Mouse (Mus musculus): ENCODE results near the gene Tgm6. TPM values are rescaled to one million over a fixed set of nuclear protein-coding genes. Genes with fewer than 3 reads are reported as not detected.

Tgm6 gene
- polyA plus RNA-seq, 1 experiment = not detected

- TF ChIP-seq CTCF (IDR thresholded peaks at IDR 0.05; ENCODE audit: control insufficient read depth, insufficient read depth, insufficient read length) (no peak), USF1 (IDR thresholded peaks at IDR 0.05; ENCODE audit: low read depth) (peak; percentile 78)
- H3ac ChIP-seq (ENCODE audit: control insufficient read depth, insufficient read length, low read depth) = peak within 1 kb of the TSS; percentile 99
- peaks cover 36% of the 10 kb centered on the region for H3K79me3 ChIP-seq (ENCODE audit: low read depth)
- peaks cover 4% of the 10 kb centered on the region for H3K27me3 ChIP-seq (ENCODE audit: control insufficient read depth, insufficient read depth, insufficient read length)
- H3K79me2 ChIP-seq (ENCODE audit: control insufficient read depth, insufficient read depth) = peaks cover 52% of the 10 kb centered on the region
- peaks cover 41% of the 10 kb centered on the region for H3K36me3 ChIP-seq (ENCODE audit: control insufficient read depth, insufficient read depth)
- peak within 1 kb of the TSS; percentile 98 for H3K4me3 ChIP-seq (ENCODE audit: insufficient read depth, poor library complexity, severe bottlenecking)
These were observed 66.7 kb downstream of the Tgm6 start, which contains the start of gene Snrpb for GRCm38 (mm10) chr2:130178706-130179506. Gene Snrpb, minus strand, starts transcription at chr2:130179403.

GRCm38 (mm10) chr2:130179507-130180019, 67.3 kb downstream of the Tgm6 start:
- H3K79me2 ChIP-seq (ENCODE audit: control insufficient read depth, insufficient read depth) = peaks cover 46% of the 10 kb centered on the region
- no peak for TF ChIP-seq MYOG (IDR thresholded peaks at IDR 0.05; ENCODE audit: control insufficient read depth, extremely low read depth, insufficient read length)
- TF ChIP-seq FOSL1 (IDR thresholded peaks at IDR 0.05; ENCODE audit: insufficient read depth, low read length, poor library complexity, severe bottlenecking) = no peak
- TF ChIP-seq MYOD1 (IDR thresholded peaks at IDR 0.05; ENCODE audit: control insufficient read depth, insufficient read length, low read depth) = no peak
- TF ChIP-seq CTCF (IDR thresholded peaks at IDR 0.05; ENCODE audit: control insufficient read depth, insufficient read depth, insufficient read length) = no peak
- TF ChIP-seq USF1 (IDR thresholded peaks at IDR 0.05; ENCODE audit: low read depth) = no peak
- no peak for TF ChIP-seq MAX (IDR thresholded peaks at IDR 0.05)
- no peak for TF ChIP-seq CEBPB (IDR thresholded peaks at IDR 0.05; ENCODE audit: low read depth)
- peaks cover 34% of the 10 kb centered on the region for H3K79me3 ChIP-seq (ENCODE audit: low read depth)
- peak overlapping the region; percentile 98 for H3K4me3 ChIP-seq (ENCODE audit: insufficient read depth, poor library complexity, severe bottlenecking)
- peak overlapping the region; percentile 39 for H3ac ChIP-seq (ENCODE audit: control insufficient read depth, insufficient read length, low read depth)
- H3K36me3 ChIP-seq (ENCODE audit: control insufficient read depth, insufficient read depth) = peaks cover 34% of the 10 kb centered on the region
- peaks cover 10% of the 10 kb centered on the region for H3K27me3 ChIP-seq (ENCODE audit: control insufficient read depth, insufficient read depth, insufficient read length)

- H3K4me3 ChIP-seq (ENCODE audit: insufficient read depth, poor library complexity, severe bottlenecking) = no peak overlapping the region
- H3ac ChIP-seq (ENCODE audit: control insufficient read depth, insufficient read length, low read depth) = no peak overlapping the region
- H3K27me3 ChIP-seq (ENCODE audit: control insufficient read depth, insufficient read depth, insufficient read length) = peaks cover 7% of the 10 kb centered on the region
- no peaks in the 10 kb centered on the region for H3K36me3 ChIP-seq (ENCODE audit: control insufficient read depth, insufficient read depth)
- TF ChIP-seq MAX (IDR thresholded peaks at IDR 0.05) (no peak), MYOG (IDR thresholded peaks at IDR 0.05; ENCODE audit: control insufficient read depth, extremely low read depth, insufficient read length) (no peak), FOSL1 (IDR thresholded peaks at IDR 0.05; ENCODE audit: insufficient read depth, low read length, poor library complexity, severe bottlenecking) (no peak), CTCF (IDR thresholded peaks at IDR 0.05; ENCODE audit: control insufficient read depth, insufficient read depth, insufficient read length) (no peak), CEBPB (IDR thresholded peaks at IDR 0.05; ENCODE audit: low read depth) (no peak), USF1 (IDR thresholded peaks at IDR 0.05; ENCODE audit: low read depth) (no peak), MYOD1 (IDR thresholded peaks at IDR 0.05; ENCODE audit: control insufficient read depth, insufficient read length, low read depth) (no peak)
- no peaks in the 10 kb centered on the region for H3K79me2 ChIP-seq (ENCODE audit: control insufficient read depth, insufficient read depth)
- H3K79me3 ChIP-seq (ENCODE audit: low read depth) = no peaks in the 10 kb centered on the region
These were observed 76.2 kb downstream of the Tgm6 start for GRCm38 (mm10) chr2:130188391-130188790.

- no peaks in the 10 kb centered on the region for H3K79me2 ChIP-seq (ENCODE audit: control insufficient read depth, insufficient read depth)
- TF ChIP-seq CEBPB (IDR thresholded peaks at IDR 0.05; ENCODE audit: low read depth) = no peak
- no peak within 1 kb of the TSS for H3ac ChIP-seq (ENCODE audit: control insufficient read depth, insufficient read length, low read depth)
- no peaks in the 10 kb centered on the region for H3K79me3 ChIP-seq (ENCODE audit: low read depth)
- H3K4me3 ChIP-seq (ENCODE audit: insufficient read depth, poor library complexity, severe bottlenecking) = no peak within 1 kb of the TSS
- H3K36me3 ChIP-seq (ENCODE audit: control insufficient read depth, insufficient read depth) = no peaks in the 10 kb centered on the region
- no peaks in the 10 kb centered on the region for H3K27me3 ChIP-seq (ENCODE audit: control insufficient read depth, insufficient read depth, insufficient read length)
These were observed 82.7 kb downstream of the Tgm6 start, which contains the start of gene Tmc2 for GRCm38 (mm10) chr2:130194894-130195293. Gene Tmc2, plus strand, starts transcription at chr2:130195194.

- H3ac ChIP-seq (ENCODE audit: control insufficient read depth, insufficient read length, low read depth) = no peak overlapping the region
- H3K4me3 ChIP-seq (ENCODE audit: insufficient read depth, poor library complexity, severe bottlenecking) = no peak overlapping the region
- peaks cover 15% of the 10 kb centered on the region for H3K27me3 ChIP-seq (ENCODE audit: control insufficient read depth, insufficient read depth, insufficient read length)
- TF ChIP-seq CTCF (IDR thresholded peaks at IDR 0.05; ENCODE audit: control insufficient read depth, insufficient read depth, insufficient read length) = no peak
- TF ChIP-seq CEBPB (IDR thresholded peaks at IDR 0.05; ENCODE audit: low read depth) = no peak
- no peak for TF ChIP-seq MYOD1 (IDR thresholded peaks at IDR 0.05; ENCODE audit: control insufficient read depth, insufficient read length, low read depth)
- no peak for TF ChIP-seq USF1 (IDR thresholded peaks at IDR 0.05; ENCODE audit: low read depth)
- no peak for TF ChIP-seq MYOG (IDR thresholded peaks at IDR 0.05; ENCODE audit: control insufficient read depth, extremely low read depth, insufficient read length)
- no peak for TF ChIP-seq FOSL1 (IDR thresholded peaks at IDR 0.05; ENCODE audit: insufficient read depth, low read length, poor library complexity, severe bottlenecking)
- no peak for TF ChIP-seq MAX (IDR thresholded peaks at IDR 0.05)
- no peaks in the 10 kb centered on the region for H3K36me3 ChIP-seq (ENCODE audit: control insufficient read depth, insufficient read depth)
- H3K79me3 ChIP-seq (ENCODE audit: low read depth) = no peaks in the 10 kb centered on the region
- no peaks in the 10 kb centered on the region for H3K79me2 ChIP-seq (ENCODE audit: control insufficient read depth, insufficient read depth)
These were observed 88.7 kb downstream of the Tgm6 start for GRCm38 (mm10) chr2:130200961-130201360.

Other genes with a start within 250 kb of the Tgm6 start
- not detected for gene Tgm3, start 100.1 kb upstream of the Tgm6 start, polyA plus RNA-seq (2012; fragmentation: generic; extraction: Trizol)
- 585 TPM for gene Snrpb, start 67.0 kb downstream of the Tgm6 start, polyA plus RNA-seq (2012; fragmentation: generic; extraction: Trizol)
- gene Tmc2, start 82.8 kb downstream of the Tgm6 start, polyA plus RNA-seq (2012; fragmentation: generic; extraction: Trizol) = not detected
- 293 TPM for gene Nop56, start 162.0 kb downstream of the Tgm6 start, polyA plus RNA-seq (2012; fragmentation: generic; extraction: Trizol)
- gene Idh3b, start 172.1 kb downstream of the Tgm6 start, polyA plus RNA-seq (2012; fragmentation: generic; extraction: Trizol) = 144 TPM
- 0.07 TPM for gene Ebf4, start 182.8 kb downstream of the Tgm6 start, polyA plus RNA-seq (2012; fragmentation: generic; extraction: Trizol)

Measured in C2C12 (cell line).